Mouse (Mus musculus): ENCODE results near the gene Apol7a.

Apol7a gene

DNA sequence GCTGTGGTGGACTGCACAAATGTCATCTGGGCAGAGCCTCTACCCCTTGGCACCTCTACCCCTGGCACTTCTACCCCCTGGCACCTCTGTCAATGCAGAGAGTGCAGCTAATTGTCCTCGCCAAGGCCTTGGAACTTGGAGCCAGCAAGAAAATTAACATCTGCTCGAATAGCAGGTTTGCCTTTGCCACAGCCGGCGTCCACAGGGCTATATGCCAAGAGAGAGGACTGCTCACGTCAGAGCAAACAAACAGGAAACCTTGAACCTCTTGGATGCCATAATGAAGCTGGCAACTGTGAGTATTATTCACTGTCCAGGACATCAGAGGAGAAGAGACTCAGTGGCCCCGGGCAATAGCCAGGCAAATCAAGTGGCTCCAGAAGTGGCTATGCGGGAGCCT is 22.0 kb downstream of the Apol7a start:
- no peak for DNase-seq (ENCODE audit: low read depth)

DNA sequence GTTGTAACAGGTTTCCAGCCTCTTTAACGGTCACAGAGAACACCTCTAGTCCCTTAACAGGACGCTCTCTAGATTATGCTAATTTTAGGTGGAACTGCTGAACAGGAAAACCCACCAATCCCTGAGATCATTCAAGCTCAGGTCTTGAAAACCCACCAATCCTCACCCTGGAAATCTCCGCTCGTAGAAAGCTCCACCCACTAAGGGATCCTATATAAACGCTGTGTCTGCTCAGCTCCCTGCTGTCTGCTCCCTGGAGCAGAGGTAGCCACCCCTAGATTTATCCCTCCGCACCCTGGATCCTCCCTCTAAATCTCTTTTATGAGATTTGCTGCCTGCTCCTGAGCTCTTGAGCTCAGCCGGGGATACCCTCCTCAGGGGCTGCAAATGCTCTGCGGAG is 28.3 kb downstream of the Apol7a start:
- no peak for DNase-seq (ENCODE audit: low read depth)

DNA sequence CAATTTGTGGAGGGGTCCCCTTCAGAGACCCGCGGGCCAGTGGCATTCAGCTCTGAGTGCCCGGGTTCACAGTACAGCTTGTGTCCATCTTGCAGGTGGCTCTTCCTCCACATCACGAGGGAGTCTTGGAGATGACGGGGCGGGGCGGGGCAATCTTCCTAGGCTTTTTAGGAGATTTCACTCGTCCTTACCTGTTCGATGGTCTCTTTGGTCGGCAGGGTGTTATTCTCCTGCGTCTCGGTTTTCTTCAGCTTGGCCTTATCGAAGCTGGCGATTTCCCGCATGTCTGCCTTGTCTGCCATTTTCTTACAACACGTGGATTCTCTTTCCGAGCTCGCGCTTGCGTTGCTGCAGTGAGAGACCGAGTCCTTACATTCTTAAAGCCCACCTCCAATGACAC is 28.9 kb downstream of the Apol7a start:
- no peak for DNase-seq (ENCODE audit: low read depth)

DNA sequence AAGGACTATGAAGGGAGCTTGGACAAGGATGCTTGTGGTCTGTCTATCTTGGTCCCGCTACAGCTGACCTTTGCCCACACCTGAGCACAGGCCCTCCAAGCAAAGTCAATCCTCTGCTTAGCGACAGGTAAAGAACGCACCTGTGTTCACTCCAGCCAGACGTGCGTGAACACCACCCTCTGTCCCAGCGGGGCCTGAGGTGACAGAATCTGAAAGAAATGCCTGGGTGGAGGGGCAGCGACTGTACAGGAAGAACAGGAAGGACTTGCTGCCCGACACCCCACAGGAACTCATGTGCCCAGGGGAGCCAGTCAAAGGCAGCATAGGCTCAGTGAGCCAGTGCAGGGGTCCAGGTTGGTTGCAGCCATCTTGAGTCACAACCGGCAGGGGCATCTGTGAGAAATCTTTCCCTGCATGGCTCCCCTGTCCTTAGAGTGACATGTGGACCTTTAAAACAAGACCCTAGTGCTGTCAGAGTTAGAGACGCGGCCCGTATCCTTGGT is 30.0 kb downstream of the Apol7a start:
- peak; percentile 9 for DNase-seq (ENCODE audit: low read depth)

DNA sequence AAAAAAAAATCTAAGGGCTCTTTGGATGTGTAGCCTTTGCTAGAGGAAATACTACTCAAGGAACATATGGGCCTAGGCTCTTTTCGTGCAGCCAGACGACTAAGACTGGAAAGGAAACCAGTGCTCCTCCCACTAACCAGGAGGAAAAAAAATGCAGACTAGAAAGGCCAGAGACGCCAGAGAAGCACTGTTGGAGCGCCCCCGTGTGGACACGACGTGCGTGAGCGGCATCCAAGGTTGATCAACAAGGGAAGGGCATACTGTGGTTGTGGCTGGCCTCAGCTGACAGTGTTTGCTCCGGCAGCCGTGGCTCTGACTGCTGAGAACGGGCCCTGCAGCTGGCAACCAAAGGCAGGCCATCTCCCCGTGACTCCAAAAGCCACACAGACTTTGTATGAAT is 30.8 kb downstream of the Apol7a start:
- peak; percentile 91 for DNase-seq (ENCODE audit: low read depth)

DNA sequence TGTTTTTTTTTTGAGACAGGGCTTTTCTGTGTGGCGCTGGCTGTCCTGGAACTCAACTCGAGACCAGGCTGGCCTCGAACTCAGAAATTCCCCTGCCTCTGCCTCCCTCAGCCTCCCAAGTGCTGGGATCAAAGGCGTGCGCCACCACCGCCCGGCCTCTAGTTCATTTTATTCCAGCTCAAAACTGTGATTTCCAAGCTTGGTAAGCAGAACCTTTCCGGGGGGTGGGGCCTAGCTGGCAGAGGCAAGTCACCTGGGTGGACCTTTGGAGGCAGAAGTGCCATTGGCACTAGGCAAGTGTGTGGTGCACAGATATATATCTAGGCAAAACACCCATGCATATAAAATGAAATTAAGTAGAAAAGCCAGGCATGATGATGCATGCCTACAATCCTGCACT is 31.4 kb downstream of the Apol7a start:
- no peak for DNase-seq (ENCODE audit: low read depth)

DNA sequence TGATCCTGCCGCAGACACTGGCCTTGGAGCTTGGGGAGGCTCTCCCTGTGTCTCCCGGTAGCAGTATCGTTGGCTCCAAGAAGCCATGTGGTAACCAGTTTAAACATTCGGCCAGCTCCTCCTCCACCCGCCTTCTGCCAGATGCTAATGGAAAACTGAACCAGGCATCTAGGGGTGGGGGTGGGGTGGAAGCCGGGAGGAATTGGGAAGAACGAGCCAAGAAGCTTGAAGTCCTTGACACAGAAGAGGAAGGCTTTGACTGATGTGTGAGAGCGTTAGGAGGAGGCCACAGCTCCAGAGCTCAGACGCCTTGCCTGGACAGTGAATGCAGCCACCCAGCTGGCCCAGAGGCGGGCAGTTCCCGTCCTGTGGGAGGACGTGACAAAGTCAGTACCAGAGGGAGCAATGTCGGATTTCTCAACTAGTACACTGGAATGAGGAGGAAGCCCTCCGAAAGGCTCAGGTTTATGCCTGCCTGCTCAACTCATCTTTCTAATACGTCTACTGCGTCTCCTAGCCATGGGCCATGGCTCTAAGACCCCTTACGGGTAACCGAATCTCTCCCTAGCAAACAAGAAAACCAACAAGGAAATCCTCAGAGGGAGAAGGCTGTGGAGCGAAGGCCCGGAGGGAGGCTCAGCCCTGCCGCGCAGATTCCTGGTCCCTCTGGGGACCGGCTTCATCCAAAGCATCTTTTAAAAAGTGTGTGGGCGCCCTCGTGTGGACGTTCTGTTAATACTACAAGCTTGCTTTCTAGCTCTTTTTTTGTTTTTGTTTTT is 32.0 kb downstream of the Apol7a start:
- DNase-seq (ENCODE audit: low read depth): peak; percentile 68

DNA sequence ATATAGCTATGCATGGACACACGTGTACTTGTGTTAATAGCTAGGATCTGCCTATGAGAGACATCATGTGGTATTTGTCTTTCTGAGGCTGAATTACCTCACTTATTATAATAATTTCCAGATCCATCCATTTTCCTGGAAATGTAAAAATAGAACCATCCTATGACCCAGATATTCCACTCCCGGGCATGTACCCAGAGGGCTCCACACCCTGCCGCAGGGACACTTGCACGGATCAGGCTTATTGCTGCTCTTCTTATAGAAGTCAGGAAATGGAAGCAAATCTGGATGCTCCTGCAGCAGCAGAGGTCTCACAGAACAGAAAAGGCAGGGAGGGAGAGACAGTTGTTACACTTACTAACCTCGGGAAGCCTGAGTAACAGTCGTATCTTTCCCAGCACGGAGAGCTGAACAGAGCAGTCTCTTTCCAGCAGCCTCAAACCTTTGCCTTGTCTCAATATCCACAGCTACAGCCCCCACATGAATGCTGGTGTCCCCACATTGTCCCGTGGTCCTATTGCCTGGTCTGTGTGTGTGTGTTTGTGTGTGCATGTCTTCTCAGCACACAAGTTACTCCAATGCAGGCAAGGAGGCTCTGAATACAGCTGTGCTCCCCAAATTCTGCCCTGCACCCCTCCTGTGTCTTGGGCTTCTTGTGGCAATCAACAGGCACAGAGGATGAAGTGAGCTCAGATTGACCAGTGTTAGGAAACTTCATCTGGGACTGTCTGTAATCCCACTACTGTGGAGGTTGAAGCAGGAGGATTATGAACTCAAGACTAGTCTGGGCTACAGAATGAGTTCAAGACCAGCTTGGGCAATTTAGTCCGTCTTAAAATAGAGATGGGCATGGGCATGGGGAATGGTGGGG is 33.0 kb downstream of the Apol7a start:
- no peak for DNase-seq (ENCODE audit: low read depth)

DNA sequence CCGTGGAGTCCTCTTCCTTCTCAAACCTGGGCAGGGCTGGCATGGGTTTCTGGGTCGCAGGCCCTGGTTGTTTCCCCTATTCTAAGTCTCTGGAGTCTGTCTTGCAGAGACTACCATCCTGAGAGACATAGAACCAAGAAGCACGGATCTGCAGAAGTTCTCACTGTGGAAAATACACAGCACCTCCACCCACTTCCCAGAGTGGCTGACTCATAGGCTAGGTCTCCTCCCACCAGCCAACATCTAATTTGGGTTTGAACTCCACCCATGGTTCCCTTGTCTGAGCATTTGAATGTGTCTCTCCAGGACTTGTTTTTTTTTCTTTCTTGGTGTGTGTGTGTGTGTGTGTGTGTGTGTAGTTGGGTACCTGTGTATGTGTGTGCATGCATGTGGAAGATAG is 34.9 kb downstream of the Apol7a start:
- no peak for DNase-seq (ENCODE audit: low read depth)

DNA sequence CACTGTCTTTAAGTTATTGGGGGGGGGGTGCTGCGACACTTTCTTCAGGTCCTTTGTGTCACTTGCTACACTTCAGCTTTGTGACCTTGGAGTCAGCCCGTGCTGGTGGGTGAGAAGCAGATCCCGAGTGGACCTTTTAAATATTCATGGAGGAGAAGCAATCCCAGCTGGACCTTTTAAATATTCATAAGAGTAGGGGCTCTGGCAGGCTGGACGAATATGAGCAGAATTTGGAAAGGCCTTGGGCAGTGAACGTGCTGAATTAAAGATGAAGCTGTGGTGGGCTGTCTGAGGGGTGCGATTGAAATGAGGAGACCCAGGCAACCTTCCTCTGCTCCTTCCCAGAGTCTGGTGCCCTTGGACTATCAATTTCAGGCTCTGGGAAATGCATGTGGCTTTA is 35.3 kb downstream of the Apol7a start:
- no peak for DNase-seq (ENCODE audit: low read depth)

DNA sequence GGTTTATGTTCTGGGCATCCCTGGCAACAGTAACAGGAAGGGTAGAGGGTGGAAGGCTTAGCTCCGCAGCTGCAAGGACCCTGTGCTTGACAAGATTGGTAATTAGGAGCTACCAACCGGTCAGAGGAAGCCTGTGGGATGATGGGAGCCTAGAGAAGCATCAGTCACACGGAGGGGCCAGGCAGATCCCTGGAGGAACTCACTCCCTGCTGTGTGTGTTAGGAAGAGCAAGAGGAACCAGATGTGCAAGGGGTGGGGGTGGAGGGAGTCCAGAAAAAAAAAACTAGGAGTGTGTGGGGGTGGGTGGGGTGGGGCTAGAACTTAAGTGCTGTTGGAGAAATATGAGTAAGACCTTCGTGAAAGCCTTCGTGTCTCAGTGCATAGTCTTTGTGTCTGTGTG is 36.0 kb downstream of the Apol7a start:
- DNase-seq (ENCODE audit: low read depth): no peak

DNA sequence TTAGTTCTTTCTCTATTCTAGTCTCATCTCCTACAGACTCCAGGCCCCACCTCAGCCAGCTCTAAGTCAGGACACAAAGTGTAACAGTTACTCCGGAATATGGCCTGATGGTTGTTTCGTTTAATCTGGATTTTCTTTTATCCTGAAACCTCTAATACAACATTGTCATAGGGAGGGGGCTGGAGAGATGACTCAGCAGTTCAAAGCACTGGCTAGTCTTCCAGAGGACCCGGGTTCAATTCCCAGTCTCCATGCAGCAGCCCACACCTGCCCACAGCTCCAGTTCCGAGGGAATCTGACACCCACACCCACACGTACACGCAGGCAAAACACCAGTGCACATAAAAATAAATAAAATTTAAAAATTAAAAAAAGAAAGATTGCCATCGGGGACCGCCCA is 39.0 kb downstream of the Apol7a start:
- no peak for DNase-seq (ENCODE audit: low read depth)

DNA sequence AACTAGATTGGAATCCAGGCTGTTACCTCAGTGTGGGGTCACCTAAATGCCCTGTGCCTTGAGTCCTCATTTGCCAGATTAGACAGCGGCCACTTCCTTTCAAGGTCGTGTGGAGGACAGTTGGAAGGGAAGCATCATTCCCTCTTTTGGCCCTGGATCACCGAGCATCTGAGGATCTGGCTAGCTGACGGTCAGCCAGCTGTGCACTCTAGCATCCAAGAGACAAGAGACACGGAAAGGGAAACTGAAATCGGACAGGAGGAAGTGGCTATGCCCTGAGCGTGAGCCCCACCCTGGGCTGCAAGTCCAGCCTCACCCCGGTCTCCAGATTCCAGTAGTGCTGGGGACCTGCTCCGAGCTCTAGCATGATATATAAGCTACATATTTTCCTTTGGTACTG is 39.4 kb downstream of the Apol7a start:
- DNase-seq (ENCODE audit: low read depth): no peak

DNA sequence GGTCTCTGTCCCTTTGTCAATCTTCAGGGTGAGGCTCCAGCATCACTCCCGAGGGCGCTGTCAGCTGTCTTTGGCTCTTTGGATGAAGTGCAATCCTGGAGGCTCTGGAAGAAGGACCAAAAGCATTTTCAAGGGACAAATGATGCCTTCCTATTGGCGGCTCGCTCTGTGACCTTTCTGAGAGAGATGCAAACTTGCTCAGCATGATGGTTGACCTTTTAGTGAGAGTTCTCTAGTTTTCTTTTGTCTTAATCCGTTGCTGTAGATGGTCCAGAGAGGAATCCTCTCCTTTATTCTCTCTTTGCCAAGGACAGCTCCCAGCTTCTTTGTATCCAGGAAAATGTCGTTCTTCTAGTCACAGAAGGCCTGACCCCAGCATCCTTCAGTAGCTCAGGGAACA is 39.8 kb downstream of the Apol7a start:
- no peak for DNase-seq (ENCODE audit: low read depth)

DNA sequence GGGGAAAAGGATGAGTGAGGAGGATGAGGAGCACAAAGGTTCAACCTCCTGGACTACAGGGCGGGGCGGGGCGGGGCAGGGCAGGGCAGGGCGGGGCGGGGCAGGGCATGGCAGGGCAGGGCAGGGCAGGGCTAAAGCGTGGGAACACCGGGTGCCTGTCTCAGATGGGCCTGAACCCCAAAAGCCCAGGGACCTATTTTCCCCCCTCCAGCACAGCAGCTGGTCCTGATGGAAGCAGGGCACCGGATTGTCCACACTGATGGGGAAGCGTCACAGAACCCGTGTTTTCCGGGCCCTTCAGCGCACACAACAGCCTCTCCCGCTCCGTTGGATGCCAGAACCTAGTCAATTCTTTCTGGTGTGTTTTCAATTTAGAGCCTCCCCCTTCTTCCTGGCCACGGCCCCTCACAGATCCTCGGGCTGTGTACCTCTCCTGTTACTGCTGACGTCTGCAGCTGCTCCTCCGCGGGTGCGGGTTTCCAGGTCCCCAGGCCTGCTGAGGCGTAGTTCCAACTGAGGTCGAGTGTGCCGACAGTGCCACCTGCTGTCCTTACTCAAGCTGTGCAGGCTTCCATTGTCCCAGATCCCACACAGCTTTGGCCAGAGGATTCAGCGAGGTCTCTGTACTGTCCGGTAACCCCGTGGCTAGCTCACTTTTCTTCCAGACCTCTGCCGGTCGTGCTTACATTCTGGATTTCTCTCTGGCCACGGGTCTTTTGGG is 40.4 kb downstream of the Apol7a start:
- peak; percentile 67 for DNase-seq (ENCODE audit: low read depth)

DNA sequence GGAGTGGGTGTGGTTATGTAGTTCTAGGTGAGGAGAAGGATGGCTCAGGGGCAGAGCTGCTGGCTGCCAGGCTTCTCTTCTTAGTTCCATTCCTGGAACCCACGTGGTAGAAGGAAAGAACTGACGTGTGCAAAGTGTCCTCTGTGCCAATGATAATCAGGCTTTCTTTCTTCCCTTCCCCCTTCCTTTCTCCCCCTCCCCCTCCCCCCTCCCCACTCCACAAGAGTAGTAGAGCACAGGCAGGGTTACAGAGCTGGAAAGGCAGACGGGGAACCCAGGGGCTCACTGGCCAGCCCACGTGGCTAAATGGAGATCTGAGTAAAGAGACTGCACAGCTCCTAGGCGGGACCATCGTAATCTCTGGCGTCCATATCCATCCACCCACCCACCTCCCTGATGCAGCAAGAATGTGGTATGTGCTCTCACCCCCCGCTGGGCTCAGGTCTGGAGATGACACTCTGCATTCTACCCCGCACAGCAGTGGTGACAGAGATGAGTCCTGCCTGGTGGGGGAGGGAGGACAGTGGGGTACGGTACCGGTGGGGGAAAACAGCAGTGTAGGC is 42.6 kb downstream of the Apol7a start:
- DNase-seq (ENCODE audit: low read depth): no peak

DNA sequence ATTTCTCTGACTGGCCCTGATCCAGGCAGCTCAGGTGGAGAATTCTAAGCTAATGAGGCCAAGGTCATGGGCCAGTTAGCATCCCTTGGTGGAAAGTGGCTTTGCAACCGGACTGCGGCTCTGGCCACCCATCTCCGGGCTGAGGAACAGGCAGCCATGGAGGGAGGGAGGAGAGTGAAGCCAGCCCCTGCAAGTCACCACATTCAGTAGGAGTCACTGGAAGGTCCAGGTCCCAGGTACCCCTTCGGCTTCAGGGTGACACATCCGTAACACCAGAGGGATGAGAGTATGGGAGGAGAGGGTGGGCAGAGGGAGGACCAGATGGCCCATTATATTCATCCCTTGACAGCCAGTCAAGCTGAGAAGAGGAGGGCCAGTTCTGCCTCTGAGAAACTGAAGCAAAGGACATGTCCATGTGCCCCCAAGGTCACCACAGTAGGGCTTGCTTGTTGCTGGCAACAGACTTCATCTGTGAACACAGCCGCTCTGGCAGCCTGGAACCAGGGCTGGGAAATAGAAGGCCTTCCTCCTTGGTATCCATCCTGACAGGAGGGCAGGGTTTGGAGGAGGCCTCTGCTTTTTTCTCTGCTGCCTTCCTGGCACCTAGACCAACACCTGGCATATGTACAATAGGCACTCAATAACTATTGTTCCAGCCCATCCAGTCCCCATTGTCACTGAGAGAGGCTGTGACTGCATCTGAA is 43.9 kb downstream of the Apol7a start:
- no peak for DNase-seq (ENCODE audit: low read depth)

DNA sequence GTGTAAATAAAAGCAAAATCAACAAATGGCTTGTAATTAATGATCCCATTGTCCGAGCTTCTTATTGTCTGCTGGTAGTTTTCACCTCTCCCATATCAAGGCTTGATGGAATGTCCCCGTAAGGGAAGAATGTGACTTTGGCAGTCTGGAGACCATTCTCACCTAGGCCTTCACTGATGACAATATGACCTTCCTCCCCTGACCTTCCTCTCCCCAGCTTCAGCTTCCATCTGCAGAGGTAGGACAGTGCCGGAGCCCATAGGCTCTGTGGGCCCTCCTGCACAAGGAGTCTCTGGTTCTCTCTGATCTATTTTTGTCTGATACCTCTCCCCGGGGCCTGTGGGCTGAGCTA is 44.4 kb downstream of the Apol7a start:
- DNase-seq (ENCODE audit: low read depth): no peak

DNA sequence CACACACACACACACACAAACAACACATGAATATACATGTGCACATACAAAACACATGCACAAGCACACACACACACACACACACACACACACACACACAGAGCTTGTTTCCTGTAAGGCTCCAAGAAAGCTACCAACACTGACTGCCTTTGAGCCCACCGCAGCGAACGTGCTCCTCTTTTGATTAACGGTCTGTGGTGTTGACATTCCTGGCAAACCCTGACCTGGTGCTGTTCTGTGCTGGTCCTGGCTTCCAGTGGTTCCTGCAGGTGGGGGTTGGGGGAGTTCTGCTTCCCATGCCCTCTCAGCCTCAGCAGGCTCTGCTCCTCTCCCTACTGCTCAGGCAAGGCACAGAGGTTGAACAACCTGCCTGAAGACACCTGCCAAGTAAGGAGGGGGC is 45.1 kb downstream of the Apol7a start:
- no peak for DNase-seq (ENCODE audit: low read depth)

DNA sequence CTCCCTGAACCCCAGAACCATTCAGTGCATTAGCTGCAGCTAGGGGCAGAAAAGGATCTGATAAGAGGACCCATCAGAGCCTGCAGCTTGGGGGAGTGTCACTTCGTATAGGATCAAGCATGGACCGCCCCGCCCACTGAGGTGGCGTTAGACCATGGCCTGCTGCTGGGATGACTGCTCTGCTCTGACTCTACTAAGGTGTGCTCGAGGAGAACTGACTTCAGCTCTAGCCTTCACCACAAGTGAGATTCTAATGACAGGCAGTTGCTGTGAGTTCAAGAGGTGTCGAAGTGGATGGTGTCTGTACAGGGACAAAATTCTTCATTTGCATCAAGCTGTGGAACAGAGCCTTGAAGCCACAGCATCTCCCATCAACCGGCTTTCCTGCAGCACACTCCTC is 46.0 kb downstream of the Apol7a start:
- no peak for DNase-seq (ENCODE audit: low read depth)

DNA sequence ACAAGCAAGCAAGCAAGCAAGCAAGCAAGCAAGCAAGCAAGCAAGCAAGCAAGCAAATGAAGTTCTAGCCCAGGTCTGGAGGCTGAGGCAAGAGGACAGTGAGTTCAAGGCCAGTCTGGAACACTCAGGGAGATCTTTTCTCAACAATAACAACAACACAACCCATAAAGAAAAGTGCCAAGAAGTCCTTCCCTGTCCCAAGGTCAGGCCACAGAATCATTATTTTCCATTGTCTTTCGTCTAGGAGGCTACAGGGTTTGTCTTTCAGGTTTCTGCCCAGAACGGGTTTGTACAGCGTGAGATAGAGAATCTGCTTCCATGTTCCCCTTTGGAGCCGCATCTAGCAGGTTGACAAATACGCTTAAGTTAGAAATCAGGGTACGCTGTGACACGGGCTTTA is 48.8 kb downstream of the Apol7a start:
- no peak for DNase-seq (ENCODE audit: low read depth)

DNA sequence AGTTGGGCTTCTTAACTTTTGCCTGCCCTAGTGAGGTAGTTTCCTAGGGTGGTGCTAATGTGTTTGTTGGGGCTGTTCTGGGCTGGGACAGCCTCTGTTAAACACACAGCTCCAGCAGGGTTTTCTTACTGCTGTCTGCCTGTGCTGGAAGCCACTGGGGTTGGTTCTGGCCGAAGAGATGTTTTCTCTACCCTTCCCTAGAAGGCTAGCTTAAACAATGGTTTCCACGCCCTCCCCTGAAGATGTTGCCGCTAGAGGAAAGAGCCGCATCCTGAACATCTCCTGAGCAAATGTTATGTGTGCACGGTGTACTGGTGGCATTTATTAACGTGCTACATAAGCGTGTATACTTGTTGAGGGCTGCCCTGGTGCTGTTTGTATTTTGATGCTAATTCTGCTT is 50.8 kb downstream of the Apol7a start:
- no peak for DNase-seq (ENCODE audit: low read depth)

Data from naive thymus-derived CD4-positive, alpha-beta T cell, adult 2 months (primary cell).